Mouse (Mus musculus) cerebellum, adult 18-20 months (tissue): Measurements from ENCODE around the gene Shank2.

Source experiments
- DNase-seq, 2 experiments: peaks; one replicate each; pipeline ENCODE4 v3.0.0; 2021

Shank2 gene

GRCm38 (mm10) chr7:144432920-144433319 lies 431.2 kb downstream of the Shank2 start:
- no peak for DNase-seq

- DNase-seq = no peak
Observed at GRCm38 (mm10) chr7:144438811-144439210, 437.1 kb downstream of the Shank2 start.

- DNase-seq = no peak
Observed at GRCm38 (mm10) chr7:144441466-144441865, 439.7 kb downstream of the Shank2 start.

GRCm38 (mm10) chr7:144441976-144442375 lies 440.2 kb downstream of the Shank2 start:
- no peak for DNase-seq

- DNase-seq = no peak
Observed at GRCm38 (mm10) chr7:144444788-144445187, 443.1 kb downstream of the Shank2 start.

- no peak for DNase-seq
Observed at GRCm38 (mm10) chr7:144447146-144447545, 445.4 kb downstream of the Shank2 start.

DNA sequence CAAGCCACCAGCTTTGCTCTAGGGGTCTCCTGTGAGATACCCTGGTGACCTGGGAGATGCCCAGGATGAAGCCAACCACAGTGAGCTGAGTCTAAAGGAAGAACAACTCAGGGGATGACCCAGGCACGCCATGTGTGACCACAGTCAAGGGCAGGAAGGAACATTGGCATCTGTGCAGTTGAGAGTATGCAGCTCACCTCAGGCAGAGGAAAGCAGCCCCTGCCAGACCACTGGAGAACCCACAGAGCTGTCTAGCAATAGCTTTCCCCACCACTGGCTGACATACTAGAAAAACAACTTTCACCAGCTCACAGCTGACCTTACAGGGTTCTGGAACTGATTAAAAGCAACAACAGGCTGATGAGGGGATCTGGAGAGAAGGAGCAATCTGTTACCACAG lies 446.5 kb downstream of the Shank2 start:
- DNase-seq = no peak

- peak; percentile 69 to 77 for DNase-seq
Observed at GRCm38 (mm10) chr7:144449637-144450570, 448.2 kb downstream of the Shank2 start.

DNA sequence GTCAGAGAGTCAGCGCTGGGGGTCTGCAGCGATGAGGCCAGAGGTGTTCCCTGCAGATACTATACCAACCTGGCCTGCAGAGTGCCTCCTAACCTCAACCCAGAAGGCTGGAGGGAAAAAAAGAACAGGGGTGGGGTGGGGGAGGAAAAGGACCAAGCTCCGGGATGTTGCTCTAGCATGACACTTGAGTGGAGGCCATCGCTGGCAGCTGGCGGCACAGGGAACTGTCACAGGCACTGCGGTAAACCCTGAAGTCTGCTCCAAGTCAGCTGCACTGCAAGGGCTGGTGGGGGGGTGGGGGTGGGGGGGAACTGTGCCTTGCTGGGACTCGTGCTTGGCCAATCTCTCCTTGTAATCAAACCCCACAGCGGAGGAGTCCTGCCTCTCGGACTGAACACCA lies 448.9 kb downstream of the Shank2 start:
- no peak for DNase-seq

DNA sequence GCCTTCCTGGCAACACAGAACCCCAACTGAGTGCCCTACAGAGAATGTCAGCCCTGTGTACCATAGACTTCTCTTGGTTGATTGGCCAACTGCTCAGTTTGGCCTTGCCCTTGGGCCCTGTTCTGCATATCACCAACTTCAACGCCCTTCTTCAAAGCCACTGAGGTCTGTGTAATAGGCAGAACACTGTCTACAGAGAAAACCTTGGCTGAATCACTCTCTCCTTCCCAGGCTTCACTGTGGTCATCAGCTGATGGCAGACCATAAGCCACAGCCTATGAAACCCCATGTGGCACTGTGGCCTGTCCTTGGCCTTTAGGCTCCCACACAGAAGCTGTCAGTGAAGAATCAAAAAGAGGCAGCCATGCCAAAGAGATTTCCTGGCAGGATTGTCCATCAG lies 457.2 kb downstream of the Shank2 start:
- no peak for DNase-seq

DNA sequence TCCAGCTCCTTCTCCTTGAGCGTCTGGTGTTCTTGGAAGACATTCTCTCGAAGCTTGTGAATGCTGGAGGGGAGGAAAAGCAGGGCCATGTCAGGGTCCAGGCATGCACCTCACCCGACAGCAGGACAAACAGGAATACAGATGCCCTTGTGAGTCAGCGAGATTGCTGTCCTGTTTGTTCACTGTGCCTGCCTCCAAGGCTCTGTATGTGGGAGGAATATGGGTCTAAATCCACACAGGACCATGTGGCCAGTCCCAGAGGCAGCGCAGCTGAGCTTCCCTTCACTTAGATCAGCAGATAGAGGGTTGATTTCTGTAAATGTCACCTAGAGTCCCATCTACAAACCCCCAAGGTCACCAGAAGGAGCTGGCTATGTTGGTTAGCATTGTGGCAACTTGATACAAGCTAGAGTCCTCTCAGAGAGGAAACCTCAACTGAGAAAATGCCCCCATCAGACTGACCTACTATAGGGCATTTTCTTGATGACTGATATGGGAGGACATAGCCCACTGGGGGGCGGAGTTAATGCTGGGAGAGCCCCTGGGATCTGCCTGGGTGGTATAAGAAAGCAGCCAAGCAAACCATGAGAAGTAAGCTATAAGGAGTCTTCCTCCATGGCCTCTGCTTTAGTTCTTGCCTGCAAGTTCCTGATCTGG lies 459.6 kb downstream of the Shank2 start:
- no peak for DNase-seq

GRCm38 (mm10) chr7:144462577-144462976 lies 460.8 kb downstream of the Shank2 start:
- DNase-seq = no peak

- DNase-seq = no peak
Observed at GRCm38 (mm10) chr7:144468741-144469140, 467.0 kb downstream of the Shank2 start.

GRCm38 (mm10) chr7:144469181-144469641 lies 467.5 kb downstream of the Shank2 start:
- no peak for DNase-seq

- peak in 1 of 2 experiments; percentile 25 for DNase-seq
Observed at GRCm38 (mm10) chr7:144469908-144470544, 468.3 kb downstream of the Shank2 start.

DNA sequence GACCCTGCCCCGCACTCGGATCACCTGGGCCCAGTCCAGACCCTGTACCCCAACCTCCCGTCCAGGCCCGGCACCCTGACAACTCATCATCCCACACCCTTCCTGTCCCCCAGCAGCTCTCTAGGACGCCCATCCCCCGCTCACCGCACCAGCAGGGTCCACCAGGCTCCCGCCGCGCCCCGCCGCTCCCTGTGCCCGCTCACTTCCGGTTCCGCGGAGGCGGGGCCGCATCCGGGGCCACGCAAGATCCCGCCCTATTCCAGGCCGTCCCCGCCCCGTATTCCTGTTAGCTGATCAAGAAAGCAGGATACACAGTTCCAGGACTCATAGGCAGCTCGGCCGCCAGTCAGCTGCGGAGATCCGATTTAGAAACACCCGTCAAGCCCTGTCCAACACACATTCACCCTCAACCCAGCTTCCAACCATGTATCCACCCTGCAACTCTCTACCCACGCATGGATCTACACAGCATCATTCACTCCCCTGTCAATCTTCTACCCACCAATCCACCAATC lies 468.9 kb downstream of the Shank2 start, which contains the start of gene Cttn:
Gene Cttn (minus strand): TSS at position 465 of the 515 bp plus-strand sequence.
- peak; percentile 89 for DNase-seq

DNA sequence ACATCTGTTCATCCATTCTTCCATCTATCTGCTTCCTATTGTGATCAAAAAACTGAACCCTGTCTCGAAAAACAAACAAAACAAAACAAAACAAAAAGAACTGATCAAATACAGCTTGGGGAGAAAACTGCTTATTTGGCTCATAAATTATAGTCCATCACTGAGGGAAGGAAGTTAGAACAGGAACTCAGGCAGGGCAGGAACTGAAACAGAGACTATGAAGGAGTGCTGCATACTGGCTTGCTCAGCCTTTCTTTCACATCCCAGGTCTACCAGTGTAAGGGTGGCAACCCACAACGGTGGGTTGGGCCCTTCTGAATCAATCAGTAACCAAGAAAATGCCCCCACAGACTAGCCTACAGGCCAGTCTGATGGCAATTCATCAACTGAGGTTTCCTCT lies 469.4 kb downstream of the Shank2 start:
- no peak for DNase-seq

- no peak for DNase-seq
Observed at GRCm38 (mm10) chr7:144473486-144473885, 471.8 kb downstream of the Shank2 start.
